Mouse (Mus musculus) MEL (cell line): ENCODE measurements at regions not wholly inside any gene's neighbourhood (a gene's known extent, or its start where the extent isn't known, plus 50 kb on each side); places are given as distances from the start of the nearest gene placed in this dataset.

Source experiments
- DNase-seq: peaks from one replicate; pipeline ENCODE4 v3.0.0; 2011; ENCODE audit warnings: low read depth, low spot score
- H3K27ac ChIP-seq: 2 replicates; pipeline ENCODE4 v1.5.1; 2012; ENCODE audit warnings: low read depth, mild to moderate bottlenecking, control low read depth, low read length, moderate library complexity; ENCODE audit not compliant: control insufficient read depth
- H3K27me3 ChIP-seq, 2 experiments: fragments of 150-350 bp in 1 of 2; sonication (generic) in 1 of 2; 2 replicates each; pipeline ENCODE4 v1.6.1; 2012; ENCODE audit warnings: low read length in 2 of 2, mild to moderate bottlenecking in 2 of 2, improper control_type of control experiment in 1 of 2, moderate library complexity in 1 of 2; ENCODE audit not compliant: insufficient read depth in 2 of 2, control insufficient read depth in 1 of 2
- H3K36me3 ChIP-seq, 2 experiments: 2 replicates each; pipeline ENCODE4 v1.6.1; 2012 to 2014; ENCODE audit warnings: low read length in 2 of 2, improper control_type of control experiment in 1 of 2, inconsistent platforms in 1 of 2, mild to moderate bottlenecking in 1 of 2; ENCODE audit not compliant: insufficient read depth in 2 of 2, control insufficient read depth in 1 of 2
- H3K4me1 ChIP-seq, 2 experiments: fragments of 150-350 bp in 1 of 2; sonication (generic) in 1 of 2; 2 replicates each; pipeline ENCODE4 v1.6.1; 2012; ENCODE audit warnings: low read length in 2 of 2, improper control_type of control experiment in 1 of 2, mild to moderate bottlenecking in 1 of 2; ENCODE audit not compliant: insufficient read depth in 2 of 2, control insufficient read depth in 1 of 2
- H3K4me3 ChIP-seq, 2 experiments: fragments of 150-350 bp in 1 of 2; sonication (generic) in 1 of 2; 2 replicates each; pipeline ENCODE4 v1.5.1; 2012; ENCODE audit warnings: low read depth in 2 of 2, low read length in 2 of 2, mild to moderate bottlenecking in 2 of 2, moderate library complexity in 2 of 2, control low read depth in 1 of 2, improper control_type of control experiment in 1 of 2; ENCODE audit not compliant: control insufficient read depth in 1 of 2, insufficient read depth in 1 of 2
- H3K79me2 ChIP-seq: 2 replicates; pipeline ENCODE4 v1.6.1; 2012; ENCODE audit warnings: mild to moderate bottlenecking, low read length, moderate library complexity; ENCODE audit not compliant: control insufficient read depth, poor library complexity, insufficient read depth
- H3K9ac ChIP-seq: 2 replicates; pipeline ENCODE4 v1.6.1; 2012; ENCODE audit warnings: low read depth, mild to moderate bottlenecking, control low read depth, low read length, moderate library complexity; ENCODE audit not compliant: control insufficient read depth, poor library complexity, severe bottlenecking
- H3K9me3 ChIP-seq: fragments of 150-350 bp; sonication (generic); replicated peaks from 2 replicates; pipeline ENCODE4 v1.6.1; 2012; ENCODE audit warnings: mild to moderate bottlenecking, low read length, improper control_type of control experiment, moderate library complexity; ENCODE audit not compliant: insufficient read depth
- CHD1 ChIP-seq: IDR thresholded peaks from 2 replicates; pipeline ENCODE4 v1.6.1; 2012; ENCODE audit warnings: low read depth, mild to moderate bottlenecking, inconsistent platforms, low read length, improper control_type of control experiment
- CHD2 ChIP-seq: IDR thresholded peaks from 2 replicates; pipeline ENCODE4 v1.6.1; 2011; ENCODE audit warnings: low read length, improper control_type of control experiment
- CTCF ChIP-seq, 3 experiments: IDR thresholded peaks in 2 of 3; conservative IDR thresholded peaks in 1 of 3; 2 replicates each; pipeline ENCODE4 v1.5.1; 2011 to 2012; ENCODE audit warnings: low read length in 3 of 3, low read depth in 2 of 3, mild to moderate bottlenecking in 2 of 3, improper control_type of control experiment in 1 of 3, inconsistent platforms in 1 of 3, mixed read lengths in 1 of 3, moderate library complexity in 1 of 3; ENCODE audit not compliant: control insufficient read depth in 1 of 3, insufficient read depth in 1 of 3, poor library complexity in 1 of 3, severe bottlenecking in 1 of 3
- E2F4 ChIP-seq: IDR thresholded peaks from 2 replicates; pipeline ENCODE4 v1.6.1; 2011; ENCODE audit warnings: low read depth, low read length, improper control_type of control experiment, borderline replicate concordance
- EP300 ChIP-seq, 2 experiments: IDR thresholded peaks; 2 replicates each; pipeline ENCODE4 v1.6.1; 2011; ENCODE audit warnings: improper control_type of control experiment in 2 of 2, low read length in 2 of 2, low read depth in 1 of 2, mild to moderate bottlenecking in 1 of 2
- ETS1 ChIP-seq: IDR thresholded peaks from 2 replicates; pipeline ENCODE4 v1.6.1; 2012; ENCODE audit warnings: low read depth, mild to moderate bottlenecking, inconsistent platforms, low read length, improper control_type of control experiment, moderate library complexity
- GABPA ChIP-seq: IDR thresholded peaks from 2 replicates; pipeline ENCODE4 v1.6.1; 2012; ENCODE audit warnings: low read depth, mild to moderate bottlenecking, inconsistent platforms, low read length, improper control_type of control experiment, moderate library complexity
- GATA1 ChIP-seq: IDR thresholded peaks from 2 replicates; pipeline ENCODE4 v1.6.1; 2011; ENCODE audit warnings: low read depth, low read length, improper control_type of control experiment
- KAT2A ChIP-seq: conservative IDR thresholded peaks from 2 replicates; pipeline ENCODE4 v1.6.1; 2012; ENCODE audit warnings: low read depth, low read length, improper control_type of control experiment, inconsistent platforms
- MAFK ChIP-seq: IDR thresholded peaks from 2 replicates; pipeline ENCODE4 v1.6.1; 2011; ENCODE audit warnings: low read depth, mild to moderate bottlenecking, low read length, improper control_type of control experiment, borderline replicate concordance
- MAX ChIP-seq: IDR thresholded peaks from 2 replicates; pipeline ENCODE4 v1.6.1; 2011; ENCODE audit warnings: low read length, improper control_type of control experiment
- POLR2A ChIP-seq, 2 experiments: IDR thresholded peaks; 2 replicates each; pipeline ENCODE4 v1.6.1; 2011 to 2012; ENCODE audit warnings: low read length in 2 of 2, mild to moderate bottlenecking in 2 of 2, control low read depth in 1 of 2, improper control_type of control experiment in 1 of 2, low read depth in 1 of 2, moderate library complexity in 1 of 2; ENCODE audit not compliant: control insufficient read depth in 1 of 2, insufficient read depth in 1 of 2, poor library complexity in 1 of 2
- POLR2AphosphoS2 ChIP-seq: IDR thresholded peaks from 2 replicates; pipeline ENCODE4 v1.6.1; 2011; ENCODE audit warnings: low read length, improper control_type of control experiment
- RAD21 ChIP-seq: IDR thresholded peaks from 2 replicates; pipeline ENCODE4 v1.6.1; 2011; ENCODE audit warnings: mild to moderate bottlenecking, low read depth, low read length, improper control_type of control experiment
- TBP ChIP-seq: IDR thresholded peaks from 2 replicates; pipeline ENCODE4 v1.8.0; 2011; ENCODE audit warnings: low read depth, low read length, improper control_type of control experiment
- UBTF ChIP-seq: IDR thresholded peaks from 2 replicates; pipeline ENCODE4 v1.6.1; 2012; ENCODE audit warnings: low read depth, mild to moderate bottlenecking, inconsistent platforms, low read length, improper control_type of control experiment, moderate library complexity, borderline replicate concordance; ENCODE audit not compliant: insufficient read depth
- USF1 ChIP-seq: IDR thresholded peaks from 2 replicates; pipeline ENCODE4 v1.6.1; 2014; ENCODE audit warnings: low read depth, mild to moderate bottlenecking, inconsistent platforms, low read length, improper control_type of control experiment, moderate library complexity
- USF2 ChIP-seq, 2 experiments: IDR thresholded peaks; 2 replicates each; pipeline ENCODE4 v1.6.1; 2011 to 2012; ENCODE audit warnings: improper control_type of control experiment in 2 of 2, low read length in 2 of 2, borderline replicate concordance in 1 of 2, inconsistent platforms in 1 of 2, low read depth in 1 of 2, mild to moderate bottlenecking in 1 of 2; ENCODE audit not compliant: insufficient read depth in 1 of 2
- ZC3H11A ChIP-seq: IDR thresholded peaks from 2 replicates; pipeline ENCODE4 v1.6.1; 2012; ENCODE audit warnings: low read depth, mild to moderate bottlenecking, inconsistent platforms, low read length, improper control_type of control experiment
- ZKSCAN1 ChIP-seq: IDR thresholded peaks from 2 replicates; pipeline ENCODE4 v1.6.1; 2012; ENCODE audit warnings: low read depth, mild to moderate bottlenecking, inconsistent platforms, low read length, improper control_type of control experiment, moderate library complexity
- ZMIZ1 ChIP-seq: IDR thresholded peaks from 2 replicates; pipeline ENCODE4 v1.6.1; 2012; ENCODE audit warnings: low read depth, mild to moderate bottlenecking, inconsistent platforms, low read length, improper control_type of control experiment, moderate library complexity
- ZNF384 ChIP-seq: IDR thresholded peaks from 2 replicates; pipeline ENCODE4 v1.6.1; 2012; ENCODE audit warnings: low read depth, mild to moderate bottlenecking, inconsistent platforms, low read length, improper control_type of control experiment

- Histone ChIP-seq H3K27ac (no peak overlapping the region), H3K9ac (no peak overlapping the region), H3K4me1 (no peaks in the 10 kb centered on the region), H3K36me3 (no peaks in the 10 kb centered on the region), H3K79me2 (no peaks in the 10 kb centered on the region), H3K4me3 (no peak overlapping the region), H3K9me3 (no peaks in the 10 kb centered on the region), H3K27me3 (peaks cover 15 to 34% of the 10 kb centered on the region in 2 experiments)
- no peak for DNase-seq
- TF ChIP-seq ZKSCAN1 (no peak), GATA1 (no peak), E2F4 (no peak), ZNF384 (no peak), POLR2A (IDR thresholded peaks at IDR 0.05; ENCODE audit: control insufficient read depth in 1 of 2, insufficient read depth in 1 of 2, low read depth in 1 of 2, low read length in 2 of 2, poor library complexity in 1 of 2) (no peak), CTCF (IDR thresholded peaks at IDR 0.05 in 2 of 3, conservative IDR thresholded peaks at IDR 0.05 in 1 of 3; ENCODE audit: control insufficient read depth in 1 of 3, insufficient read depth in 1 of 3, low read depth in 2 of 3, low read length in 3 of 3, poor library complexity in 1 of 3, severe bottlenecking in 1 of 3) (no peak), ETS1 (no peak), EP300 (IDR thresholded peaks at IDR 0.05; ENCODE audit: low read depth in 1 of 2, low read length in 2 of 2) (no peak), CHD2 (no peak), TBP (no peak), MAX (no peak), KAT2A (no peak), USF2 (IDR thresholded peaks at IDR 0.05; ENCODE audit: borderline replicate concordance in 1 of 2, insufficient read depth in 1 of 2, low read depth in 1 of 2, low read length in 2 of 2) (no peak), USF1 (no peak), CHD1 (no peak), GABPA (no peak), MAFK (no peak), UBTF (no peak), ZMIZ1 (no peak), POLR2AphosphoS2 (no peak)
Observed at GRCm38 (mm10) chr14:31964076-31964475, 64.7 kb upstream of the Galnt15 start.

- Histone ChIP-seq H3K9me3 (no peaks in the 10 kb centered on the region), H3K36me3 (no peaks in the 10 kb centered on the region), H3K4me3 (no peak overlapping the region), H3K9ac (no peak overlapping the region), H3K27ac (no peak overlapping the region), H3K27me3 (peaks cover 15 to 34% of the 10 kb centered on the region in 2 experiments), H3K79me2 (no peaks in the 10 kb centered on the region), H3K4me1 (no peaks in the 10 kb centered on the region)
- DNase-seq = no peak
- TF ChIP-seq ZC3H11A = no peak
- no peak for TF ChIP-seq ZKSCAN1
- no peak for TF ChIP-seq RAD21
Observed at GRCm38 (mm10) chr14:31964831-31965230, 64.0 kb upstream of the Galnt15 start.
